Mouse (Mus musculus) midbrain, embryonic 14.5 days (tissue): Measurements from ENCODE around the gene Tns1. TPM values are rescaled to one million over a fixed set of nuclear protein-coding genes. Genes with fewer than 3 reads are reported as not detected.

Source experiments
- ATAC-seq: fragments of 200-750 bp; cut with Nextera tagmentation; 2 replicates; pipeline ENCODE4 v1.8.0; 2017; ENCODE audit warnings: moderate number of reproducible peaks, moderate library complexity; ENCODE audit not compliant: low FRiP score, low TSS enrichment
- DNase-seq: peaks from one replicate; pipeline ENCODE4 v3.0.0-alpha.2; 2015
- H3K27ac ChIP-seq: fragments of 300-500 bp; sonication (generic); replicated peaks from 2 replicates; pipeline ENCODE4 v1.5.1; 2014; ENCODE audit warnings: mild to moderate bottlenecking, low read depth, low read length, moderate library complexity
- H3K27me3 ChIP-seq: fragments of 300-500 bp; sonication (generic); 2 replicates; pipeline ENCODE4 v1.6.1; 2014; ENCODE audit warnings: low read length, control low read depth, mixed read lengths; ENCODE audit not compliant: control insufficient read depth, insufficient read depth
- H3K36me3 ChIP-seq: fragments of 300-500 bp; sonication (generic); 2 replicates; pipeline ENCODE4 v1.6.1; 2014; ENCODE audit warnings: low read length, control low read depth; ENCODE audit not compliant: control insufficient read depth, insufficient read depth
- H3K4me1 ChIP-seq: fragments of 300-500 bp; sonication (generic); 2 replicates; pipeline ENCODE4 v1.6.1; 2014; ENCODE audit warnings: mild to moderate bottlenecking, antibody characterized with exemption, low read length, control low read depth; ENCODE audit not compliant: control insufficient read depth, insufficient read depth
- H3K4me2 ChIP-seq: fragments of 300-500 bp; sonication (generic); 2 replicates; pipeline ENCODE4 v1.6.1; 2014; ENCODE audit warnings: mild to moderate bottlenecking, low read length, moderate library complexity
- H3K4me3 ChIP-seq: fragments of 300-500 bp; sonication (generic); replicated peaks from 2 replicates; pipeline ENCODE4 v1.5.1; 2014; ENCODE audit warnings: low read depth, low read length
- H3K9ac ChIP-seq: fragments of 300-500 bp; sonication (generic); replicated peaks from 2 replicates; pipeline ENCODE4 v1.6.1; 2014; ENCODE audit warnings: mild to moderate bottlenecking, low read length, moderate library complexity
- H3K9me3 ChIP-seq: fragments of 300-500 bp; sonication (generic); 2 replicates; pipeline ENCODE4 v1.6.1; 2016; ENCODE audit warnings: low read length, control low read depth, mixed read lengths; ENCODE audit not compliant: control insufficient read depth
- WGBS: fragments of 180-500 bp; shearing (Covaris S2); extraction: QIAGEN DNeasy Blood & Tissue Kit; methylation state at CpG from one replicate; pipeline ENCODE4 v1.1.7; 2014; 5-methylcytosine and 5-hydroxymethylcytosine counted together
- polyA plus RNA-seq: library from polyadenylated mRNA; unstranded; fragments of >200 nt; fragmentation: Nextera tagmentation; extraction: Ambion mirVana; gene quantifications from 2 replicates; pipeline ENCODE4 v1.2.1, GENCODE M21; 2014

Tns1 gene
- polyA plus RNA-seq, 1 experiment from 2014 or later: 11.0 TPM

GRCm38 (mm10) chr1:74113071-74113470 lies 11.2 kb downstream of the Tns1 start:
- WGBS: 75% methylated on average over 3 of the region's 3 CpGs
- H3K9ac ChIP-seq: no peak overlapping the region

GRCm38 (mm10) chr1:74111696-74112030 lies 12.6 kb downstream of the Tns1 start:
- H3K4me2 ChIP-seq: no peak overlapping the region
- peaks cover 15% of the 10 kb centered on the region for H3K4me1 ChIP-seq
- H3K27ac ChIP-seq: peak overlapping the region; percentile 42; the same call in 1 of the 2 replicates
- no peak for ATAC-seq
- 10% methylated on average over 6 of the region's 6 CpGs for WGBS
- H3K4me3 ChIP-seq: no peak overlapping the region
- H3K27me3 ChIP-seq: no peaks in the 10 kb centered on the region
- H3K9me3 ChIP-seq: no peaks in the 10 kb centered on the region
- no peak overlapping the region for H3K9ac ChIP-seq
- H3K36me3 ChIP-seq: no peaks in the 10 kb centered on the region
- DNase-seq: no peak

More at GRCm38 (mm10) chr1:74113071-74113470, 11.2 kb downstream of the Tns1 start:
- H3K4me1 ChIP-seq: peaks cover 15% of the 10 kb centered on the region
- no peak overlapping the region for H3K27ac ChIP-seq
- DNase-seq (no peak), ATAC-seq (no peak)
- no peaks in the 10 kb centered on the region for H3K9me3 ChIP-seq
- no peaks in the 10 kb centered on the region for H3K27me3 ChIP-seq
- H3K4me3 ChIP-seq: no peak overlapping the region
- H3K36me3 ChIP-seq: no peaks in the 10 kb centered on the region
- H3K4me2 ChIP-seq: no peak overlapping the region

GRCm38 (mm10) chr1:74110932-74111695 lies 13.1 kb downstream of the Tns1 start:
- WGBS: 3% methylated on average over 8 of the region's 8 CpGs
- peak; percentile 76 for DNase-seq
- Histone ChIP-seq H3K4me2 (peak overlapping the region; percentile 17; the same call in 1 of the 2 replicates), H3K27me3 (no peaks in the 10 kb centered on the region), H3K9me3 (no peaks in the 10 kb centered on the region), H3K9ac (no peak overlapping the region), H3K27ac (peak overlapping the region; percentile 67), H3K4me3 (no peak overlapping the region), H3K36me3 (no peaks in the 10 kb centered on the region), H3K4me1 (peaks cover 15% of the 10 kb centered on the region)
- peak; percentile 82 for ATAC-seq

GRCm38 (mm10) chr1:74109670-74110069 lies 14.6 kb downstream of the Tns1 start:
- H3K36me3 ChIP-seq: no peaks in the 10 kb centered on the region
- no peak overlapping the region for H3K27ac ChIP-seq
- H3K4me1 ChIP-seq: peaks cover 15% of the 10 kb centered on the region

GRCm38 (mm10) chr1:74107931-74108618 lies 16.2 kb downstream of the Tns1 start:
- H3K4me1 ChIP-seq: peaks cover 24% of the 10 kb centered on the region
- no peaks in the 10 kb centered on the region for H3K9me3 ChIP-seq
- H3K27me3 ChIP-seq: no peaks in the 10 kb centered on the region
- no peak overlapping the region for H3K9ac ChIP-seq
- 68% methylated on average over 4 of the region's 5 CpGs for WGBS
- ATAC-seq: no peak
- H3K4me2 ChIP-seq: no peak overlapping the region
- H3K4me3 ChIP-seq: no peak overlapping the region
- no peaks in the 10 kb centered on the region for H3K36me3 ChIP-seq
- no peak for DNase-seq
- H3K27ac ChIP-seq: no peak overlapping the region

More at GRCm38 (mm10) chr1:74109670-74110069, 14.6 kb downstream of the Tns1 start:
- Histone ChIP-seq H3K4me3 (no peak overlapping the region), H3K9me3 (no peaks in the 10 kb centered on the region), H3K4me2 (no peak overlapping the region), H3K9ac (no peak overlapping the region), H3K27me3 (no peaks in the 10 kb centered on the region)
- ATAC-seq (no peak), DNase-seq (no peak)
- WGBS: 53% methylated on average over 2 of the region's 2 CpGs

- 69% methylated on average over 6 of the region's 6 CpGs for whole genome bisulfite sequencing
- ATAC-seq: no peak
- H3K27ac ChIP-seq: no peak overlapping the region
- peaks cover 21% of the 10 kb centered on the region for H3K4me1 ChIP-seq
- no peak overlapping the region for H3K9ac ChIP-seq
- no peaks in the 10 kb centered on the region for H3K36me3 ChIP-seq
- H3K4me3 ChIP-seq: no peak overlapping the region
- no peaks in the 10 kb centered on the region for H3K27me3 ChIP-seq
- DNase-seq: no peak
- H3K4me2 ChIP-seq: no peak overlapping the region
- H3K9me3 ChIP-seq: no peaks in the 10 kb centered on the region
Observed at GRCm38 (mm10) chr1:74106214-74106613, 18.0 kb downstream of the Tns1 start.

- H3K4me2 ChIP-seq: no peak overlapping the region
- no peak overlapping the region for H3K9ac ChIP-seq
- WGBS: 92% methylated on average over 4 of the region's 4 CpGs
- no peak for ATAC-seq
- DNase-seq: no peak
- no peaks in the 10 kb centered on the region for H3K27me3 ChIP-seq
- H3K4me1 ChIP-seq: peaks cover 16% of the 10 kb centered on the region
- no peak overlapping the region for H3K4me3 ChIP-seq
- no peak overlapping the region for H3K27ac ChIP-seq
- H3K9me3 ChIP-seq: no peaks in the 10 kb centered on the region
- no peaks in the 10 kb centered on the region for H3K36me3 ChIP-seq
Observed at GRCm38 (mm10) chr1:74105660-74106059, 18.6 kb downstream of the Tns1 start.

GRCm38 (mm10) chr1:74103654-74104353 lies 20.4 kb downstream of the Tns1 start:
- WGBS: 3% methylated on average over 6 of the region's 6 CpGs
- H3K4me2 ChIP-seq: 0 out of 2 replicates have a peak overlapping the region, but pooled peaks have one; percentile 12
- DNase-seq (peak; percentile 75), ATAC-seq (peak; percentile 75)
- H3K27me3 ChIP-seq: 0 out of 2 replicates have a peak, but pooled peaks cover 6% of the 10 kb centered on the region
- H3K9ac ChIP-seq: no peak overlapping the region
- H3K4me3 ChIP-seq: no peak overlapping the region
- H3K4me1 ChIP-seq: peaks cover 17% of the 10 kb centered on the region; the same call in 1 of the 2 replicates
- no peaks in the 10 kb centered on the region for H3K9me3 ChIP-seq
- peak overlapping the region; percentile 77 for H3K27ac ChIP-seq
- no peaks in the 10 kb centered on the region for H3K36me3 ChIP-seq
